Mouse (Mus musculus) pancreas, adult 10 weeks (tissue): ENCODE data around the gene Gm20683. TPM values are rescaled to one million over a fixed set of nuclear protein-coding genes. Genes with fewer than 3 reads are reported as not detected.

Source experiments
- polyA plus RNA-seq: library from polyadenylated mRNA; stranded (reverse); fragments of 350-450 nt; fragmentation: Illumina TruSeq; extraction: RNeasy Lipid Tissue Mini Kit (QIAGEN cat#74804); gene quantifications from one replicate; pipeline ENCODE4 v1.2.3, GENCODE M21; 2015; ENCODE audit warnings: low read depth, low replicate concordance; ENCODE audit not compliant: insufficient read depth

Gene Gm20683
- polyA plus RNA-seq, 1 experiment from 2014 or later: 4.0 TPM

Other genes starting within 250 kb of the Gm20683 start
- gene Gng13, start 124.6 kb downstream of the Gm20683 start, polyA plus RNA-seq: not detected
- 1.3 TPM for gene Chtf18, start 114.3 kb downstream of the Gm20683 start, polyA plus RNA-seq
- gene Rpusd1, start 114.1 kb downstream of the Gm20683 start, polyA plus RNA-seq: 4.7 TPM
- not detected for gene Mslnl, start 105.7 kb downstream of the Gm20683 start, polyA plus RNA-seq
- 29.2 TPM for gene Msln, start 87.4 kb downstream of the Gm20683 start, polyA plus RNA-seq
- 9.7 TPM for gene Narfl, start 68.0 kb downstream of the Gm20683 start, polyA plus RNA-seq
- 9.3 TPM for gene Haghl, start 56.1 kb downstream of the Gm20683 start, polyA plus RNA-seq
- not detected for gene Ccdc78, start 55.2 kb downstream of the Gm20683 start, polyA plus RNA-seq
- gene Fam173a, start 48.9 kb downstream of the Gm20683 start, polyA plus RNA-seq: 35.5 TPM
- not detected for gene AC134908.4, start 46.1 kb downstream of the Gm20683 start, polyA plus RNA-seq
- gene Metrn, start 44.6 kb downstream of the Gm20683 start, polyA plus RNA-seq: 7.6 TPM
- 9.7 TPM for gene Fbxl16, start 32.7 kb downstream of the Gm20683 start, polyA plus RNA-seq
- gene Wdr24, start 18.1 kb downstream of the Gm20683 start, polyA plus RNA-seq: 5.2 TPM
- gene Jmjd8, start 12.9 kb downstream of the Gm20683 start, polyA plus RNA-seq: 31.5 TPM
- 46.1 TPM for gene Stub1, start 8.4 kb downstream of the Gm20683 start, polyA plus RNA-seq
- 2.8 TPM for gene Rhbdl1, start 4.5 kb downstream of the Gm20683 start, polyA plus RNA-seq
- 10.2 TPM for gene Rhot2, start 3.1 kb upstream of the Gm20683 start, polyA plus RNA-seq
- gene Wdr90, start 19.7 kb upstream of the Gm20683 start, polyA plus RNA-seq: 13.6 TPM
- 44.5 TPM for gene Mcrip2, start 27.0 kb upstream of the Gm20683 start, polyA plus RNA-seq
- gene Mettl26, start 33.3 kb upstream of the Gm20683 start, polyA plus RNA-seq: 26.2 TPM
- 1.3 TPM for gene Wfikkn1, start 39.1 kb upstream of the Gm20683 start, polyA plus RNA-seq
- gene Rab40c, start 78.0 kb upstream of the Gm20683 start, polyA plus RNA-seq: 5.7 TPM
- gene Pigq, start 103.2 kb upstream of the Gm20683 start, polyA plus RNA-seq: 18.6 TPM
- gene Nhlrc4, start 103.2 kb upstream of the Gm20683 start, polyA plus RNA-seq: not detected
- gene A930017K11Rik, start 110.8 kb upstream of the Gm20683 start, polyA plus RNA-seq: not detected
- 8.6 TPM for gene Capn15, start 144.0 kb upstream of the Gm20683 start, polyA plus RNA-seq
- gene Rab11fip3, start 227.8 kb upstream of the Gm20683 start, polyA plus RNA-seq: 6.4 TPM
- gene Decr2, start 248.6 kb upstream of the Gm20683 start, polyA plus RNA-seq: 6.9 TPM